Mouse (Mus musculus): ENCODE measurements around the gene Pgbd5.

The Pgbd5 gene

GRCm38 (mm10) chr8:124397321-124398065 lies 42.0 kb downstream of the Pgbd5 start:
- in situ Hi-C loops (cut with MboI; ENCODE audit: low pct_unique_long_range_greater_than_20kb in 1 of 2, low sequenced_read_pairs in 2 of 2, unreplicated experiment in 1 of 2) = no loop called here

- in situ Hi-C loops (cut with MboI; ENCODE audit: low pct_unique_long_range_greater_than_20kb in 1 of 2, low sequenced_read_pairs in 2 of 2, unreplicated experiment in 1 of 2) = no loop called here
These were observed 42.9 kb downstream of the Pgbd5 start for GRCm38 (mm10) chr8:124396531-124396930.

- in situ Hi-C loops (cut with MboI; ENCODE audit: low pct_unique_long_range_greater_than_20kb in 1 of 2, low sequenced_read_pairs in 2 of 2, unreplicated experiment in 1 of 2) = no loop called here
These were observed 44.1 kb downstream of the Pgbd5 start for GRCm38 (mm10) chr8:124395392-124395791.

- in situ Hi-C loops (cut with MboI; ENCODE audit: low pct_unique_long_range_greater_than_20kb in 1 of 2, low sequenced_read_pairs in 2 of 2, unreplicated experiment in 1 of 2) = no loop called here
These were observed 44.5 kb downstream of the Pgbd5 start for GRCm38 (mm10) chr8:124394951-124395350.

- in situ Hi-C loops (cut with MboI; ENCODE audit: low pct_unique_long_range_greater_than_20kb in 1 of 2, low sequenced_read_pairs in 2 of 2, unreplicated experiment in 1 of 2) = no loop called here
These were observed 45.5 kb downstream of the Pgbd5 start for GRCm38 (mm10) chr8:124393927-124394326.

GRCm38 (mm10) chr8:124393013-124393412 lies 46.4 kb downstream of the Pgbd5 start:
- in situ Hi-C loops (cut with MboI; ENCODE audit: low pct_unique_long_range_greater_than_20kb in 1 of 2, low sequenced_read_pairs in 2 of 2, unreplicated experiment in 1 of 2) = no loop called here

- in situ Hi-C loops (cut with MboI; ENCODE audit: low pct_unique_long_range_greater_than_20kb in 1 of 2, low sequenced_read_pairs in 2 of 2, unreplicated experiment in 1 of 2) = no loop called here
These were observed 47.0 kb downstream of the Pgbd5 start for GRCm38 (mm10) chr8:124392271-124393012.

- in situ Hi-C loops (cut with MboI; ENCODE audit: low pct_unique_long_range_greater_than_20kb in 1 of 2, low sequenced_read_pairs in 2 of 2, unreplicated experiment in 1 of 2) = no loop called here
These were observed 48.3 kb downstream of the Pgbd5 start for GRCm38 (mm10) chr8:124391191-124391590.

- in situ Hi-C loops (cut with MboI; ENCODE audit: low pct_unique_long_range_greater_than_20kb in 1 of 2, low sequenced_read_pairs in 2 of 2, unreplicated experiment in 1 of 2) = no loop called here
These were observed 50.0 kb downstream of the Pgbd5 start for GRCm38 (mm10) chr8:124389495-124389894.

GRCm38 (mm10) chr8:124386225-124386899 lies 53.1 kb downstream of the Pgbd5 start:
- in situ Hi-C loops (cut with MboI; ENCODE audit: low pct_unique_long_range_greater_than_20kb in 1 of 2, low sequenced_read_pairs in 2 of 2, unreplicated experiment in 1 of 2) = no loop called here

- in situ Hi-C loops (cut with MboI; ENCODE audit: low pct_unique_long_range_greater_than_20kb in 1 of 2, low sequenced_read_pairs in 2 of 2, unreplicated experiment in 1 of 2) = no loop called here
These were observed 55.1 kb downstream of the Pgbd5 start for GRCm38 (mm10) chr8:124384336-124384735.

- in situ Hi-C loops (cut with MboI; ENCODE audit: low pct_unique_long_range_greater_than_20kb in 1 of 2, low sequenced_read_pairs in 2 of 2, unreplicated experiment in 1 of 2) = no loop called here
These were observed 57.2 kb downstream of the Pgbd5 start for GRCm38 (mm10) chr8:124382235-124382634.

- in situ Hi-C loops (cut with MboI; ENCODE audit: low pct_unique_long_range_greater_than_20kb in 1 of 2, low sequenced_read_pairs in 2 of 2, unreplicated experiment in 1 of 2) = no loop called here
These were observed 60.2 kb downstream of the Pgbd5 start for GRCm38 (mm10) chr8:124379289-124379688.

GRCm38 (mm10) chr8:124376406-124376805 lies 63.1 kb downstream of the Pgbd5 start:
- in situ Hi-C loops (cut with MboI; ENCODE audit: low pct_unique_long_range_greater_than_20kb in 1 of 2, low sequenced_read_pairs in 2 of 2, unreplicated experiment in 1 of 2) = no loop called here

GRCm38 (mm10) chr8:124375727-124376126 lies 63.7 kb downstream of the Pgbd5 start:
- in situ Hi-C loops (cut with MboI; ENCODE audit: low pct_unique_long_range_greater_than_20kb in 1 of 2, low sequenced_read_pairs in 2 of 2, unreplicated experiment in 1 of 2) = no loop called here

- in situ Hi-C loops (cut with MboI; ENCODE audit: low pct_unique_long_range_greater_than_20kb in 1 of 2, low sequenced_read_pairs in 2 of 2, unreplicated experiment in 1 of 2) = no loop called here
These were observed 64.3 kb downstream of the Pgbd5 start for GRCm38 (mm10) chr8:124375168-124375567.

GRCm38 (mm10) chr8:124373753-124374152 lies 65.7 kb downstream of the Pgbd5 start:
- in situ Hi-C loops (cut with MboI; ENCODE audit: low pct_unique_long_range_greater_than_20kb in 1 of 2, low sequenced_read_pairs in 2 of 2, unreplicated experiment in 1 of 2) = loop anchor here in 1 of 2 experiments (25.0 kb wide), 1 partner anchor 461 kb away; no protein-coding TSS in a partner anchor

GRCm38 (mm10) chr8:124371410-124372123 lies 67.9 kb downstream of the Pgbd5 start:
- in situ Hi-C loops (cut with MboI; ENCODE audit: low pct_unique_long_range_greater_than_20kb in 1 of 2, low sequenced_read_pairs in 2 of 2, unreplicated experiment in 1 of 2) = loop anchor here in 1 of 2 experiments (25.0 kb wide), 1 partner anchor 459 kb away; no protein-coding TSS in a partner anchor
